Mouse (Mus musculus): ENCODE results near the gene Chd2.
"Not testable (repeated sequence)": the region's sequence is repeated elsewhere in the genome, so short reads cannot be mapped to it uniquely, and the experiment has no call there.

- TF ChIP-seq GATA1 (IDR thresholded peaks at IDR 0.05; ENCODE audit: borderline replicate concordance, low read length); CTCF (IDR thresholded peaks at IDR 0.05; ENCODE audit: low read depth, low read length): not testable (repeated sequence)
Observed at GRCm38 (mm10) chr7:73528377-73528894, 13.2 kb downstream of the Chd2 start.

All from G1E (cell line).